Mouse (Mus musculus) brown adipose tissue, adult 24 weeks (tissue): ENCODE measurements around the gene Oosp2. TPM values are rescaled to one million over a fixed set of nuclear protein-coding genes. Genes with fewer than 3 reads are reported as not detected.

ENCODE experiments used
- H3K27ac ChIP-seq: fragments of 200-500 bp; replicated peaks from 2 replicates; pipeline ENCODE4 v1.5.1; 2012; ENCODE audit warnings: low read depth, mild to moderate bottlenecking, low read length
- H3K4me1 ChIP-seq: fragments of 200-500 bp; 2 replicates; pipeline ENCODE4 v1.6.1; 2012; ENCODE audit warnings: low read length, mixed read lengths; ENCODE audit not compliant: control insufficient read depth, insufficient read depth, insufficient read length
- H3K4me3 ChIP-seq: fragments of 200-500 bp; 2 replicates; pipeline ENCODE4 v1.5.1; 2012; ENCODE audit warnings: low read depth, mild to moderate bottlenecking, low read length, moderate library complexity; ENCODE audit not compliant: insufficient read depth
- polyA plus RNA-seq: library from polyadenylated mRNA; stranded (reverse); fragments of >200 nt; gene quantifications from 2 replicates; pipeline ENCODE4 v1.2.4, GENCODE M21; 2012; ENCODE audit not compliant: missing spikeins, insufficient read depth, insufficient read length

Gene Oosp2
- polyA plus RNA-seq, result not detected in 2 replicates

GRCm38 (mm10) chr19:11660459-11660858, at the start of gene Oosp2:
Oosp2 (minus strand) TSS chr19:11660559.
- H3K27ac ChIP-seq, result no peak within 1 kb of the TSS
- no peak within 1 kb of the TSS for H3K4me3 ChIP-seq
- no peaks in the 10 kb centered on the region for H3K4me1 ChIP-seq

DNA sequence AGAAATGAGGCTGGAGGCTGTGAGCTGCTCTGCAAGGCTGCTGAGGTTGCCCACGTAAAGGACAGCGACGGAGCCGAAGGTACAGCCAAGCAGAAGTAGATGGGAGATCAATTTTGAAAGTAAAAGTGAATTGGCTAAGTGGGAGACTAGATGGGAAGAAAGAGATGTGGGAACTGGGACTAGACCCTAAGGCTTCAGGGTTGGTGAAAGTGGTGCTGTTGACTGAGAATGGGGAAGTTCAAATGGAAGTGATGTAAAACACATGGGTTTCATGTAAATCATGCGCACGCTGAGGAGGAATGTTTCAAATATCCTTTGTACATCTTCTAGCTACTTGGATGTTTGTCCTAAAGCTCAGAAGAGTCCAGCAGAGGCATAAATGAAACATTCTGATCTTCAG, 38.0 kb upstream of the Oosp2 start:
- no peaks in the 10 kb centered on the region for H3K4me1 ChIP-seq
- no peak overlapping the region for H3K4me3 ChIP-seq
- no peak overlapping the region for H3K27ac ChIP-seq

DNA sequence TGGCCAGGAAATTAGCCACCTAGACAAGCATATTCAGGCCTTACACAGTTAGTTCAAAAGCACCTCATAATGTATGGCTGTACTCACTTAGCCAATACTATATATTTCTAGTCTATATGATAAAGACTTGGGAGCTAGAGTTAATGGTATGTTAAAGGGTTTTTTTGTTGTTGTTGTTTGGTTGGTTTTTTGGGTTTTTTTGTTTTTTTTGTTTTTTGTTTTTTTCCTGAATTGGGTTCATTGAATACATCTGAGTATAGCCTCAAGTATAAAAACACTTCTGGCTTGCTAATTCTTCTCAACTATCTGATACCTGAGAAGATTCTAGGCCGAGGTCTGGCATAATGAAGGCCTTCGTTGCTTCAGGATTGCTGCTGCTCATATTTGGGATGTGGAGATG, 36.4 kb upstream of the Oosp2 start, which contains the start of gene Oosp3:
Gene Oosp3, plus strand, starts transcription at position 301 of the 400 bp plus-strand sequence.
- Histone ChIP-seq H3K4me1 (no peaks in the 10 kb centered on the region), H3K4me3 (no peak within 1 kb of the TSS), H3K27ac (no peak within 1 kb of the TSS)

- no peak overlapping the region for H3K4me3 ChIP-seq
- H3K4me1 ChIP-seq, result no peaks in the 10 kb centered on the region
- H3K27ac ChIP-seq, result no peak overlapping the region
Observed at GRCm38 (mm10) chr19:11691454-11691853, 31.1 kb upstream of the Oosp2 start.

DNA sequence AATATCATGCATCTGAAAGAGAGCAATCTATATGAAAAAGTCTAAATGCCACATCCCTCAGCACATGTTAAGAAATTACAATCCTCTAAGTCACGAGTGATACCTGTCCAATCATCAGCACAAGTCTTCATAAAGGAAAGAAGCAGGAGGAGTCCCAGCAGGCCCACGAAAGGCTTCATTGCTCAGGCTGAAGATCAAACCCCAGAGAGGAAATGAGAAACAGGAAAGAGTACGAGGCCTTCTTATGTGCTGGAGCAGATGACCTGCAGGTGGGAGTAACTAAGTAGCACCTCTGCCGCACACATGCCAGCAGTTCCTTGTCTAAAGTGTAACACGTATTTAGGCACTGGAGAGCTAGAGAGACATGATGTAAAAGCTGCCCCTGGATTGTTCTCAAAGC, 30.5 kb upstream of the Oosp2 start, which contains the start of gene Oosp1:
Gene Oosp1, minus strand, starts transcription at position 312 of the 400 bp plus-strand sequence.
- Histone ChIP-seq H3K4me1 (no peaks in the 10 kb centered on the region), H3K4me3 (no peak within 1 kb of the TSS), H3K27ac (no peak within 1 kb of the TSS)

DNA sequence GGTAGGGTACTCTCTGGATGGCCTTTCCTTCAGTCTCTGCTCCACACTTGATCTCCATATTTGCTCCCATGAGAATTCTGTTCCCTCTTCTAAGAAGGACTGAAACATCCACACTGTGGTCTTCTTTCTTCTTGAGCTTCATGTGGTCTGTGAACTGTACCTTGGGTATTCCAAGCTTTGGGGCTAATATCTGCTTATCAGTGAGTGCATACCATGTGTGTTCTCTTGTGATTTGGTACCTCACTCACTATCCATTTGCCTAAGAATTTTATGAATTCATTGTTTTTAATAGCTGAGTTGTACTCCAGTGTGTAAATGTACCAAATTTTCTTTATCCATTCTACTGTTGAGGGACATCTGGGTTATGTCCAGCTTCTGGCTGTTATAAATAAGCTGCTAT, 1.2 kb upstream of the Oosp2 start:
- Histone ChIP-seq H3K4me3 (no peak overlapping the region), H3K27ac (no peak overlapping the region), H3K4me1 (no peaks in the 10 kb centered on the region)

GRCm38 (mm10) chr19:11659142-11659541, 1.2 kb downstream of the Oosp2 start:
- Histone ChIP-seq H3K27ac (no peak overlapping the region), H3K4me1 (no peaks in the 10 kb centered on the region), H3K4me3 (no peak overlapping the region)

DNA sequence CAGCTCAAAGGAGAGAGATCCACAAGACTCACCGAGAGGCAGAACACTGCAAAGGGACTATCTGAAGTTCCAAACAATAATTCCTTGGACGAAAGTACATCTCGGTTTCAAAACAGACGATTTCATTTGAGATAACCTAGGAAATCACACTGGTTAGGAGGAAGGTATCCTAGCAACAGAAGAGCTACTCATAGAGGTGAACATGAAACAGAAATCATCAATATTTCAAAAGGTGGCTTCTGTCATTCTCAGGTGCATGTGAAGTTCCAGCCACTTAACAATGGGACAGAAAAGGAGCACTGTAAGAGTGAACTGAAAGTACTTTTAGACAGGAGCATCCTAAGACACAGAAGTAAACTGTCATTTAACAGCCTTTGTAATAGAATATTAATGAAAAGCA, 10.8 kb downstream of the Oosp2 start:
- H3K4me3 ChIP-seq, result no peak overlapping the region
- no peak overlapping the region for H3K27ac ChIP-seq
- H3K4me1 ChIP-seq, result no peaks in the 10 kb centered on the region

- Histone ChIP-seq H3K4me3 (no peak overlapping the region), H3K4me1 (no peaks in the 10 kb centered on the region), H3K27ac (no peak overlapping the region)
Observed at GRCm38 (mm10) chr19:11646166-11646565, 14.2 kb downstream of the Oosp2 start.

- no peak within 1 kb of the TSS for H3K4me3 ChIP-seq
- H3K27ac ChIP-seq, result no peak within 1 kb of the TSS
- H3K4me1 ChIP-seq, result no peaks in the 10 kb centered on the region
Observed at GRCm38 (mm10) chr19:11640732-11641131, 19.6 kb downstream of the Oosp2 start, which contains the start of gene Ms4a3. Ms4a3 (minus strand) TSS chr19:11640851.

DNA sequence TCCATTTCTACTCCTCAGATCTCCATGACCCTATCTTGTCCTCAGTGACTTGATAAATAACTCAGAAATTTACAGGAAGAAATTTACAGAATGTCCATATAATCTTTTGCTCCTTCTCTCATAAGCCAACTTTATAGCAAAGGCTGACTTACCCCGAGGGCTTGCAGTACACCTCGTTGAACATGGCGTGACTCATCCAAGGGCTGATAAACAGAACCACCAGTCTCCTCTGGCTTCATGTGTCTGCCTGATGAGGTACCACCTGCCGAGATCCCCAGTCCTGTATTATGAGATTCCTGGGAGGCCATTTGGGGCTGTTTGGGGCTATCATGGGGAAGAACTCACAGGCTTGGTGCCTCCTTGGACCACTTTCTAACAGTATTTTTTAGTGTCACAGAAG, 21.3 kb downstream of the Oosp2 start:
- no peak overlapping the region for H3K27ac ChIP-seq
- H3K4me1 ChIP-seq, result no peaks in the 10 kb centered on the region
- no peak overlapping the region for H3K4me3 ChIP-seq

- H3K4me3 ChIP-seq, result no peak overlapping the region
- H3K27ac ChIP-seq, result no peak overlapping the region
- no peaks in the 10 kb centered on the region for H3K4me1 ChIP-seq
Observed at GRCm38 (mm10) chr19:11635572-11635971, 24.8 kb downstream of the Oosp2 start.

DNA sequence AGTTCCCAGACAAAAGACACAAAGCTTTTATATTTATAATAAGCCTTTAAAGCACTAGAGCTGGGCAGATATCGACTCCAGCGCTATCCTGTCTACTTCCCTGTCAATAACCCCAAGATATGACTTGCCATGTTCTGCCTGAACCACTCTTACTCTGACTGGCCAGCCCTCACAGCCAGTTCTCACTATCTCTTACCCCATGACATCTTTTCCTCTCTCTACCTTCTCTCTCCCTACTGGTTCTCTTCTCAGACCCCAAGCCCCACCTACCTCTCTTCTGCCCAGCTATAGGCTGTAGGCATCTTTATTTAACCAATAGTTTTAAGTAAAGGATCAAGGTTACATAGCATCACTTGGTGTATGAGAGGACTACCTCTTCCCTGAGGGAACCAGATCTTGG, 26.0 kb downstream of the Oosp2 start:
- Histone ChIP-seq H3K4me3 (no peak overlapping the region), H3K27ac (no peak overlapping the region), H3K4me1 (no peaks in the 10 kb centered on the region)

DNA sequence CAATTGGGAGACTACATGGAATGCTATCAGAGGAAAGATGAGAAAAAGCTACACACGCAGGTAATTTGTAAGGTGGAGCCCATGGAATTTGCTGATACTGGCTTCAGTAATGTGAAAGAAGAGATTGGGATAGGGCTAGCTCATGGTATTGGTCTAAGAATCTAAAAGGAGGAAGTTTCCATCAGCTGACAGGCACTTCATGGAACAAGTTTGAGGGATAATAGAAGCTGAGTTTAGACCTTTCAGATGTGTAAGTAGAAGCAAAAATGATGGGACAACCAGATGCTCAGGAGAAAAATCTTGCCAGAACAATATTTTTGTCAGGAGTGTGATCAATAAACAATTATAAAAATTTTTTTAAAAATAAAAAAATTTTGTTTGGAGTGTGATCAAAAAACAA, 26.6 kb downstream of the Oosp2 start:
- H3K4me3 ChIP-seq, result no peak overlapping the region
- H3K4me1 ChIP-seq, result no peaks in the 10 kb centered on the region
- H3K27ac ChIP-seq, result no peak overlapping the region

- Histone ChIP-seq H3K4me1 (no peaks in the 10 kb centered on the region), H3K27ac (no peak overlapping the region), H3K4me3 (no peak overlapping the region)
Observed at GRCm38 (mm10) chr19:11625231-11625630, 35.1 kb downstream of the Oosp2 start.

GRCm38 (mm10) chr19:11624800-11625199, 35.6 kb downstream of the Oosp2 start:
- H3K4me3 ChIP-seq, result no peak overlapping the region
- no peak overlapping the region for H3K27ac ChIP-seq
- H3K4me1 ChIP-seq, result no peaks in the 10 kb centered on the region

DNA sequence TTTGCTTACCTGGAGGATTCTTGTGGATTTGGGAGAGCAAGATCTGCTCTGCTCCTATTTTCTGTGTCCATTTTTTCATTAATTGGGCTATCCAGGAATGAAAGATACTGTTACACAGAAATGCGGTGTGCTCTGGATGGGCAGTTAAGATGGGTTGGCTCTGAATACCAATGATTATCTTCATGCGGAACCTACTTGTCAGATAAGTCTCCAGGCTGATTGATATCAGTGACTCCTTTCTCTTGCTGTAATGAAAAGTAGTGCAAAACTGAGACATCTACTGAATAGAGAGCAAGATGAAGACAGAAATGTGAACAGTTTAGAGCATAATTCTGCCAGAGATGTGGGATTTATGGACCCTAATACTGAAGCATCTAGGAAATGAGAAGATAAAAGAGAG, 36.8 kb downstream of the Oosp2 start, which contains the start of gene Ms4a2:
Gene Ms4a2, minus strand, starts transcription at position 169 of the 400 bp plus-strand sequence.
- Histone ChIP-seq H3K4me1 (no peaks in the 10 kb centered on the region), H3K27ac (no peak within 1 kb of the TSS), H3K4me3 (no peak within 1 kb of the TSS)
